Mouse (Mus musculus) gastrocnemius, postnatal 36 days (tissue): Measurements from ENCODE around the gene Olfr547. TPM values are rescaled to one million over a fixed set of nuclear protein-coding genes. Genes with fewer than 3 reads are reported as not detected.
A peak's percentile ranks its signal among the peaks of the same experiment; 100 is the strongest.
"Not testable (repeated sequence)": the region's sequence is repeated elsewhere in the genome, so short reads cannot be mapped to it uniquely, and the experiment has no call there.

Experiments
- DNase-seq, 2 experiments: peaks; one replicate each; pipeline ENCODE4 v3.0.0; 2022
- intact Hi-C: fragments of 180-260 bp; cut with DNase I; formaldehyde crosslinking; loops from one replicate; pipeline ENCODE4 v1.15.1; 2025
- long read RNA-seq, 2 experiments: library from polyadenylated mRNA; stranded (forward); transcript quantifications; one replicate each; pipeline ENCODE4 v2.0.0; 2021
- total RNA-seq, 2 experiments: library from RNA; stranded (reverse); gene quantifications; 2 replicates each; pipeline ENCODE4 v1.2.3; 2021

Olfr547 gene
- not detected for total RNA-seq
- long read RNA-seq, experiment 1: 0 reads
- long read RNA-seq, experiment 2: 0 reads

DNA sequence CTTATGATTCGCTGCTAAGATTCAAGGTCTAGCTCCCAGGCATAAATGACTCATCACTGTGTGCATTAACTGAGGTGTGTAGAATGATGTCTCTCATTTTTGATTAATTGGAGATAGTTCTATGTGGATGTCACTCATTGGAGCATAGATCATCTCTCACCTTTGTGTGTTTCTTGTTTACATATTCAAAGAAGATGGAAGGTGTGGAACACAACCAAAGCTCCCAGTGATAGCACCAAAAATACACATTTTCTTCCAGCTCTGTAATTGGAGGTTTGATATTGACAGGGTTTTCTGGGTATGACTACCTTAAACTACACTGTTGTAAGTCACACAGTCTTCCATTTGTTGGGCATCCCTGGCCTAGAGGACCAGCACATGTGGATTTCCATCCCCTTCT, at the start of gene Olfr547:
Gene Olfr547 (plus strand): TSS at position 301 of the 400 bp plus-strand sequence.
- intact Hi-C loops: no loop called here
- no peak for DNase-seq

DNA sequence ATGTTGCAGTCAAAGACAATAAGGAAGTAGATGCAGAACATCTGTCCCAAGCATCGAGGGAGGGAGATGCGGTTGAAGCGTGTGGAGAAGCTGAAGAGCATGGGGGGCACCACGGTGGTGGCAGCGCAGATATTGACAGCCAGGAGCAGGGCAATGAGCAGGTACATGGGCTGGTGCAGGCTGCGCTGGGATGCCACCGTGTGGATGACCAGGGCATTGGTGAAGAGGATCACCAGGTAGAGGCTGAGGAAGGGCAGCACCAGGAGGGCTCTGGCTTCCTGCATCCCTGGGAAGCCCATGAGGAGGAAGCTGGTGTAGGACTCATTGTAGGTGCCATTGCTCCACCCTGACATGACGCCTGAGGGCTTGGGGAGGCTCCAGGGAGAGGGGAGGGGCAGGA, 49.8 kb upstream of the Olfr547 start:
- DNase-seq, intact Hi-C loops: not testable (repeated sequence)

DNA sequence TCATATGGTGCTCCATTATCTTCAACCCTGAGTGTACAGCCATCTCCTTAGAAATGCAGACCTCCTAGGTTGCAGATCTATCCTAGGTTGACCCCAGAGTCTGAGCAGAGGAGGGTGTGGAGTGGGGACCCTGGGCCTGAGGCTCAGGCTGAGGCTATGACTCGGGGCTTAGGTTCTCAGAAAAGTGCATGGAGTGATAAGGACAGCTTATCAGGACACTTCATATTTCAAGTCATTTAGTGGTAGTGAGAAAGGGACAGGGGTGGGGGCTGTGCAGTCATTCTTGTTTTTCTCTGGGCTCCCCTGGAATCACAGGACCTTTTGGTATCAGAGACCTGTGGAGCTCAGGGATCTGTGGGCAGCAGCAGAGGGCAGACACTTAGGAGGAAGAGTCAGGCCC, 48.4 kb upstream of the Olfr547 start:
- DNase-seq: no peak
- intact Hi-C loops: no loop called here

DNA sequence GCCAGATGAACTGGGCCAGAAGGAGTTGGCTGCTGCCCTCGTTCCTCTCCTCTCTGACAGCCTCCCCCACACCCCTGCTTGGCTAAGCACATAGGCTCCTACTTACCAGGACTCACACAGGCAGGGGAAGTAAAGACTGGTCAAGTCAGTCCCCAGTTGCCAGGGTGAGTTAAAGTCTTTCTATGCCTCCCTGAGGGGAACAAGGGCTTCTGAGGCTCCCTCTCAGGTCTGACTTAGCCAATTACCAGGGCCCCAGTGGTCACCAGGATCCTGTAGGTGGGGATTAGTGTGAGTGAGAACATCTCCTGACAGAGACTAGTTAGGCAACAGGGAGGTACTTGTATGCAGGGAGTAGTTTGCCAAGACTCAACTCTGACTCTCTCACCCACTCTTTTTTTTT, 46.4 kb upstream of the Olfr547 start, which contains the start of gene Olfr544:
Gene Olfr544 (minus strand): TSS at position 153 of the 400 bp plus-strand sequence.
- DNase-seq: no peak
- intact Hi-C loops: no loop called here

DNA sequence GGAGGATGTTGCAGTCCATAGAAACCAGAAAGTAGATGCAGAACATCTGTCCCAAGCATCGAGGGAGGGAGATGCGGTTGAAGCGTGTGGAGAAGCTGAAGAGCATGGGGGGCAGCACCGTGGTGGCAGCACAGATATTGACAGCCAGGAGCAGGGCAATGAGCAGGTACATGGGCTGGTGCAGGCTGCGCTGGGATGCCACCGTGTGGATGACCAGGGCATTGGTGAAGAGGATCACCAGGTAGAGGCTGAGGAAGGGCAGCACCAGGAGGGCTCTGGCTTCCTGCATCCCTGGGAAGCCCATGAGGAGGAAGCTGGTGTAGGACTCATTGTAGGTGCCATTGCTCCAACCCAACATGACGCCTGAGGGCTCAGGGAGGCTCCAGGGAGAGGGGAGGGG, 40.1 kb upstream of the Olfr547 start:
- intact Hi-C loops, DNase-seq: not testable (repeated sequence)

DNA sequence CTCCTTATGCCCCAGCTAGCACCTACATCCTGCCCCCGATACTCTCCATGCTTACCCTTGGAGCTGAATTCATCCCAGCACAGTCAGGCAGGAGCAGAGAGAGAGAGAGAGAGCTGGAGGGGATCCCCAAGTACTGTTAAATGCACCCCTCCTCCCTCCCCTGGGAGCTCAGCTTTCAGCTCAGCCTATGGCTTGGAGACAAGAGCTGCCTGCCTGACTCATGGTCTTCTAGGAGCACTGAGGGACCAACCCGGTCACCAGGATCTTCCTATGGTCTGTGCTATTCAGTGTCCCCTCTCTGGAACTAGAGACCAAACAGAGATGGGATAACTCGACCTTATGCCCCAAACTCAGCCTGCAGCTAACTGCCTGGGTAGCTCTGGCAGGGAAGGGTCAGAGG, 35.1 kb upstream of the Olfr547 start, which contains the start of gene Olfr545:
Gene Olfr545 (minus strand): TSS at position 101 of the 400 bp plus-strand sequence.
- no peak for DNase-seq
- intact Hi-C loops: no loop called here

DNA sequence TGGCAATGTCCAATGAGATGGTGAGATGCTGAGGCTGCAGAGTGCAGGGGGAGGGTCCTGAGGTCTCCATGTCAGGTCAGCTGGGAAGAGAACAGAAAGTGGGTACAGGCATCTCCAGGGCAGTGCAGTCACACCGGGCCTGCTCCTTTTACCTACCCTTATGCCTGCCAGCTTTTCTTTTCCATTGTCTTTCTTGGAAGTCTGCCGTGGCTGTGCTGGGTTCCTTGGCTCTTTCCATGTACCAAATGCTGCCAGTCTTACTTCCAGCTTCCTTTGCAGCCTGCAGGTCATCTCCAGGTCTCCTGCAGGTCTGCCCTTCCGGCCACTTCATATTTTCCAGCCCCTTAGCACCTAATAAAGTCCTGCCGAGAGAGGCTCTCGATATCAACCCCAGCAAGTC, 32.6 kb upstream of the Olfr547 start:
- intact Hi-C loops: no loop called here
- DNase-seq: no peak

DNA sequence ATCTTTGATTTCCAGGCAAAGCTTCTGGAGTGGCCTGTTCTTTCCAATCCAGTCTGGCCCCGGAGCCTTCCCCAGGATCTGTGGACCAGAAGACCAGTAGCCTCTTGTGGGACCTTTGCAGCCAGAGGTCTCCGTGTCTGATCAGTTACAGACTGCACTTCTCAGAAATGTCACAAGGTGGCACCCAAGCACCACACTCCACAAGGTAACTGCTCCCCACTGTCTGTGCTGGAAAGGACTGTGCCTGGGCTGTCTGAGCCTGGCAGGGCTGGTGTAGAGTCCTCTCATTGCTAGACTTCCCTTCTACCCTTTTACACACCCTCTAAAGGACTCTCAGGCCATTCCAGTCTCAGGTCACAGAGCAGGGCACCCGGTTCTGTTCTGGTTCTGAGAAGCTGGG, 27.7 kb upstream of the Olfr547 start:
- DNase-seq: peak; percentile 41 to 57
- intact Hi-C loops: no loop called here

DNA sequence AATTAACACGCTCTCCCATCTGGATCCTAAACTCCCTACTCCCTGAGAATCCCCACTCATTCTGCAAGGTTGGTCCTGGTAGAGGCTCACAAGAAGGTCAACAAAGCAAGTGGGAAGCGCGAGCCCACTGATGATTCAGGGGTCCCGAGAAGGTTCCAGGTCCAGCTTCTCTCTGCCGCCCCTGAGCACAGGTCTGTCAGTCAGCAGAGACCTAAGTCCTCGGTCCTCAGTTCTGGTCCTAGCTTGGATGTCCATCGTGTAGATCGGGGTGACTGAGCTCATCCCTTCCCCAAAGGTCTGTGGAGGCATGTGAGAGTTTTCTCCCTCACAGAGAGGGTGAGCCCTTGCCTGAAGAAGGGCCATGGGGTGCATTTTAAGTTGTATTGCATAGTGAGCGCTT, 26.5 kb upstream of the Olfr547 start:
- DNase-seq: no peak
- intact Hi-C loops: no loop called here

DNA sequence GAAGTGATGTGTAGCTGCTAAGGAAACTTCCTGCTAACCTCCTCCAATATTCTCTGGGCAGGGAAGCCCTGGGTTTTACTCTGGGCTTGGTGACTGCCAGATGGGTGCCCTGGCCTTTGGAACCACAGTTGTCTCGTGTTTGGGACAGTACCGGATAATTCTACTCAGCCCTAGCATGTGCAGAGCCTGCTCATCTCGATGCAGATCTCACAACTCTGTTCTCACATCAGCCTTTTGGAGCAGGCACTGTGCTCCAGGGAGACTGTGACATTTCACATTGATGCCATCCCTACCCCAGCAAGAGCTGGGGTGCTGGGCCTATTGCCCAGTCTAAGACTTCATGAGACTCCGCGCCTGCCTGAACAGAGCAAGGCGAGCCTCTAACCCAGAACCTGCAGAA, 25.9 kb upstream of the Olfr547 start:
- no peak for DNase-seq
- intact Hi-C loops: no loop called here

DNA sequence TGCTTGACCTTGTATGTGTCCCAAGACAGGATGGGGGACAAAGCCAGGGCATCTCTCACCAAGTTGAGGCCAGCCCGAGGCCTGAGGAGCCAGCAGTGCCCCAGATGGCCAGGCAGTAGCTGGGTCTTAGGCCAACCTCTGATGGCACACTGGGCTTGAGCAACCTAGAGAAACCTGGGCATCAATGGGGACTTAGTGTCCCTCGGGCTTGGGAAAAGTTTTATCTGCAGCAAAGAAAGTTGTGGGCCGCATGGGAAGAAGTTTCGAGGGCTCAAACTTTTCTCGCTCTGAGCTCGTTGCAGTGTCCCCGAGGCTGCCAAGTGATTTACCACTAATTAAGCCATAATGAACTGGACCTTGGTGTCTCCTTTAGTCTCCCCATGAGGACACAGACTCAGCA, 24.8 kb upstream of the Olfr547 start:
- intact Hi-C loops: no loop called here
- no peak for DNase-seq

DNA sequence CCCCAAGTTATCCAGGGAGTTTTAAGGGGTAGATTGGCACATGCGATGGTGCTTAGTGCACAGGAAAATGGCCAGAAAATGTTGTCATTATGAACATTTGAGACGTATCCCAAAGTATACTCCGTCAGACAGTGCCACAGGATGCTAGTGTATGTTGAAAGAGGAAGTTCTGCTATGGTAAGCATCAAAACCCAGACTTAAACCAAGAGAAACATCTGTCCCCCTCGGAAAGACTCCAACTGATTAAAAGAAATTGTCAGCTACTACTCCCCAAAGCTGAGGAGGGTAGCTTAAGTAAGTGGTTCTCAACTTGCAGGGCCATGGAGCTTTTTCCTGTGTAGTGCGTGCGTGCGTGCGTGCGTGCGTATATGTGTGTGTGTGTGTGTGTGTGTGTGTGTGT, 22.6 kb upstream of the Olfr547 start:
- intact Hi-C loops: no loop called here
- no peak for DNase-seq

DNA sequence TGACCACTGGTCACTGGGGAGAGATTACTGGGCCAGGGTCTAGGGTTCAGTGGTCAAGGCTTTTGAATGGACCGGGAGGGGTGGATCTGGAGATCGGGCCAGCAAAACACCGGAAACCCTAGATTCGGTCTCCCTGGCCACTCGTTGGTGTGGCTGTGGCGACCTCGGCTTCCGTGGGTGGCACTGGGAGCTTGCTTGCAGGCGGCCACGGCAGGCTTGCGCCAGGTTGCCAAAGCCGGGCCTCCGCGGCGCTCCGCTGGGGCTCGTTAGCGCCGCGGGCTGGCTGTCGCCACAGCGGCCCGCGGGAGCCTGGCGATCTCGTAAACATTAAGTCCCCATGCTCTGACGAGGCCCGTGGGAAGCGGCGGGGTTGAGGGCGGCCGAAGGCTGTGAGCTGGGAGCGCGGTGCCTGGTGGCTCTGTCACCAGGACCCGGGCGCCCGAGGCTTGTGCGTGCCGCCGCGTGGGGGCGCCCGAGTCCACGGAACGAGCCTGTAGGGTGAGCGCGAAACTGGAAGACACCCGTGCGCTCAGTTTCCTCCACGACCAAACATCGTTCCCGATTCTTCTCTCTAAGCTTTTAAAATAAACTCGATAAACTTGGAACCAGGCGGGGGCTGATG, 21.6 kb upstream of the Olfr547 start:
- intact Hi-C loops: loop anchor here (1.0 kb wide), 1 partner anchor 123 kb away; no protein-coding TSS in a partner anchor

DNA sequence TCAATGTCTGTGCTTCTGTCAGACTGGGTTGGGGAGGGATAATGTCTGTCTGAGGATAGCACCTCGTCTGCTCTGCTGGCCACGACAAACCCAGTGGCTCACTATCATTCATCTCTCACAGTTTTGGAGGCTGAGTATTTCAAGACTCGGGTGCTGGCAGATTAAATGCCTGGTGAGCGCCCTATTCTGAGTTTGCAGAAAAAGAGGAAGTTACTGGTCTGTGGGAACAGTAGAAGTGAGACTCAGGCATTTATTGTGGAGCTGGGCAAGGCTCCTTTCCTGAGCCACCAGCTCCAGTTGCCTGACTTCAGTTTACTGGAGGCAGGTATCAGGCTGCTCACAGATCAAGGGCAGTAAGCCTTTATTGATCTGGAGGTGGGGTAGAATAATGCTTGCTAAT, 20.4 kb upstream of the Olfr547 start:
- DNase-seq: no peak
- intact Hi-C loops: no loop called here

More for the DNA sequence above, 21.6 kb upstream of the Olfr547 start:
- DNase-seq: peak; percentile 77 to 83

DNA sequence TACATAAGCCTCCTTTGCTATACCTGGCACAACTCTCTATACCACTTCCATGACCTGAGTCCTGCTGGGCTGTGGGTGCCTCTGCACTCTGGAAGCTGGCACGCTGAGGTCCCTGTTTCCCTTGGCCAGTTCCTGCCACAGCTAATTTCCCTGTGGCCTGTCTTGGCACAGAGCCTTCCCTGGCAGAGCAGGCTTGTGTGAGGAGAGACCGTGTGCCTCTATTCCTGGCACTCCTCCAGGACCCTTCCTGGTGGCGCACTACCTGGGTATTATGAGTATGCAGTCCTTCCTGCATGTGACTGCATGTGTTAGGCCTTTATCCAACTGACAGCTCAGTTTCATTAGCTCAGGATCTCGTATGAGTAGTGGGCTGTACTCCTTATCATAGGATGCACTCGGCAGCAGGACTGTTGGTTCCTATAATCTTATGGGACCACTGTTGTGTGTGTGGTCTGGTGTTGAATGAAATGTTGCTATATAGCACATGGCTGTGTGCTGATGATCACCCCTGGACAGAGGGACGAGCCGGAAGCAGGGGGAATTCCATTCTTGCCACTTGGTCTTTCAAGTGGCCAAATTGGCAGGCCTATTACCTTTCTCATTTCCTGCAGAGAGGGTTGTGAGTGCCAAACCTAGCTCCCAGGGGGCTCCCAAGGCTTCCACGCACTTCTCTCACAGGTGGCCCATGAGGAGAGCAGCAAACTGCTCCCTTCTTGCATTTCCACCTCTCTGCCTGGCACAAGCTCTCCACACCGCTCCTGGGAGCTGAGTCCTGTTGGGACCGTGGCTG, 18.1 kb upstream of the Olfr547 start:
- no peak for DNase-seq
- intact Hi-C loops: no loop called here

DNA sequence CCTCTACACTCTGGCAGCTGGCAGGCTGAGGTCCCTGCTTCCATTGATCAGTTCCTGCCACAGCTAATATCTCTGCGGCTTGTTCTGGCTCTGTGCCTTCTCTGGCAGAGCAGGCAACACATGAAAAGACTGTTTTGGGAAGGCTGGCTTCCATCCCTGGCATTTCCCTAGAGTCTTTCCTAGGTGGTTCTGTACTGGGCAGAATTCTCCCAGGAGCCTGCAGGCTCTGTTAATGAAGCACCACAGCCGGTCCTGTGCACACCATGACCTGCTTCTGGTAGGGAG, 17.6 kb upstream of the Olfr547 start:
- intact Hi-C loops: no loop called here

DNA sequence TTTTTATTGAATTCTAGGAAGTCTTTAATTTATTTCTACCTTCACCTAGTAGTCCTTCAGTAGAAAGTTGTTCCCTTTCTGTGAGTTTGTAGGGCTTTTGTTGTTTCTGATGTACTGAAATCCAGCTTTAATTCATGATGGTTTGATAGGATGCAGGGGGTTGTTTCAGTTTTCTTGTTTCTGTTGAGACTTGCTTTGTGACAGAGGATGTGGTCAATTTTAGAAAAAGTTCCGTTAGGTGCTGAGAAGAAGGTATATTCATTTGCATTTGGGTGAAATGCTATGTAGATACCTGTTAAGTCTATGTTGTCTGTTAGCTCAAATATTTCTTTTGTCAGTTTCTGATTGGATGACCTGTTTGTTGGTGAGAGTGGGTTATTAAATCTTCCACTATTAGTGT, 5.5 kb upstream of the Olfr547 start:
- intact Hi-C loops: no loop called here
- DNase-seq: no peak

More for the DNA sequence above, 17.6 kb upstream of the Olfr547 start:
- DNase-seq: no peak

DNA sequence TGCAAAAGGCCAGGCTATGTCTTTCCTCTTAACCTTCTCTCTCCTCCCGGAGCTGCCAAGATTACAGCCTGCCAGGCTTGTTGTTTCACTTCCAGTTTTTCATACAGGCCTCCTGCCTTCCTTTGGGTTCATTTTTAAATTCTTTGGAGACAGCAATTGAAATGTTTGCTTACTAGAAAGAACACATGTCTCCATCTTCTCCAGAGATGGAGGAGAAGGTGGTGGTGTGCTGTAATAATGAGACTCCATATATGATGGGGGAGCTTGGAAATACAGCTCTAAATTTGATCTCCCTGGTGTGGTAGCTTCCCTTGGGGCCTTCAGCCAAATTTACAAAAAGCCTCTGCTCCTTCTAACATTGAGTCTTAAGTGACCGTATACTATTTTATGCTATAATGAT, 6.0 kb downstream of the Olfr547 start, which contains the start of gene Olfr548-ps1:
Gene Olfr548-ps1 (plus strand): TSS at position 301 of the 400 bp plus-strand sequence.
- intact Hi-C loops: no loop called here
- DNase-seq: no peak

DNA sequence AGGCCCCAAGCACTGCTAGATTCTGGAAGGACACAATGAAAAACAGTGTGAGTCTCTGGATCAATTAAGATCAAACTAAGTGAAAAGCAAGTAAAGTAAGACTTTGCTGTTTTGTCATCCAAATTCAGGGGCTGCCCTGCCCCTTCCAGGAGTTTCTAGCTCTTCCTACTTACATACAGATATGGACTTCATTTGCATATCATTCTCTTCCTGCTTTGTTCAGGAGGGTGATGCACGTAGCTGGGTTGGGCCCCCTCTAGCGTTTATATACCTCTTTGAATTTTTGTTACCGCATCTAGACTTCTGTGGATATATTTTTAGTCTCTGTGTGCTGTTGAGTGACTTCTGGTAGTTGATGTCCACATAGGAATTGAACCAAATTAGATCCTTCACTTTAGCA, 6.7 kb downstream of the Olfr547 start:
- intact Hi-C loops: no loop called here

DNA sequence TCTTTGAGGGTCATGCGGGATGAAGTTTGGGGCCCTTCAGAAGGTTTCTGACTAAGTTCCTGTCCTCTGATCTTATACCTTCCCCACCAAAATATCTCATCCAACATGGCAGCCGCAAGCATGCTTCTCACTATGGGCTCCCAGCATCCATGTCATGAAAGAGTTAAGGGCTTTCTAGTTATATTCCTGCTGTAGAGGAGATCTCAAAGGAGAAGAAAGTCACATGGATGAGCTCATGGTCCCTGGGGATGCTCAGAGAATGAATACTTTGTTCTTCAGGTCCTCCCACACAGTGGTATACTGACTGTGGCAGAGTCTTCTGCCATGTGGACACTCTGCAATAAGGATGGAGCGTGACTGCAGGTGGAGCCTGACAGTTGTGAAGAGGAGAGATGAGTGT, 15.0 kb downstream of the Olfr547 start, which contains the start of gene Olfr549:
Gene Olfr549 (plus strand): TSS at position 301 of the 400 bp plus-strand sequence.
- no peak for DNase-seq
- intact Hi-C loops: no loop called here

More for the DNA sequence above, 6.7 kb downstream of the Olfr547 start:
- DNase-seq: no peak

DNA sequence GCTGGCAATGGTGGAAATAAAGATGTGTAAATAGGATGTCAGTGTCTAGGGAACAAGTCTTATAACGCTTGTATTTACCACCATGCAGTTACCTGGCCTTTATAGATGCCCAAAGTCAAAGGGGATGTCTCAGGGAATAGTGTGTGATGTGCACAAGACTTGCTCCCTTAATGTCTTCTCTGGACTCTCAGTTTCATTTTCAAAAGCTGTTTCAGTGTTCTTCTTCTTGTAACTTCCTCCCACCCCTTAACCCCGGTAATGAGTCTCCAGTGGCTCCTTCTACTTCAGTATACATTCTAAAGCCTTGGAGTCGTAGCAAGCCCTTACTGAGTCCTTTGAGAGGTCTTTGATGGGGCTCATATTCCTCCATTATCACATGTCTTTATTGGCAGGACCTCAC, 18.7 kb downstream of the Olfr547 start:
- DNase-seq: no peak
- intact Hi-C loops: no loop called here
